Mouse (Mus musculus) spleen, adult 2 months (tissue): ENCODE results near the gene Rufy4. TPM values are rescaled to one million over a fixed set of nuclear protein-coding genes. Genes with fewer than 3 reads are reported as not detected.
"Not testable (repeated sequence)": the region's sequence is repeated elsewhere in the genome, so short reads cannot be mapped to it uniquely, and the experiment has no call there.

ENCODE experiments used
- DNase-seq, 2 experiments: peaks; one replicate each; pipeline versions ENCODE4 v3.0.0 to v3.0.0-alpha.2; 2012 to 2021; ENCODE audit warnings: low spot score in 2 of 2, low read depth in 1 of 2
- H3K27ac ChIP-seq: fragments of 200-500 bp; 2 replicates; pipeline ENCODE4 v1.5.1; 2012; ENCODE audit warnings: low read length, inconsistent platforms; ENCODE audit not compliant: insufficient read depth
- H3K27me3 ChIP-seq: fragments of 200-500 bp; 2 replicates; pipeline ENCODE4 v1.6.1; 2012; ENCODE audit warnings: mild to moderate bottlenecking, moderate library complexity, low read length, inconsistent platforms; ENCODE audit not compliant: control insufficient read depth, insufficient read depth
- H3K36me3 ChIP-seq: fragments of 200-500 bp; 2 replicates; pipeline ENCODE4 v1.6.1; 2012; ENCODE audit warnings: mild to moderate bottlenecking, low read length, inconsistent platforms; ENCODE audit not compliant: control insufficient read depth, insufficient read depth
- H3K4me1 ChIP-seq: fragments of 200-500 bp; 2 replicates; pipeline ENCODE4 v1.6.1; 2011; ENCODE audit warnings: inconsistent platforms; ENCODE audit not compliant: control insufficient read depth, insufficient read depth, insufficient read length
- H3K4me3 ChIP-seq: fragments of 200-500 bp; 2 replicates; pipeline ENCODE4 v1.5.1; 2011; ENCODE audit warnings: mild to moderate bottlenecking, inconsistent platforms; ENCODE audit not compliant: insufficient read depth, insufficient read length; ENCODE audit errors: extremely low read depth
- CTCF ChIP-seq: fragments of 200-500 bp; IDR thresholded peaks from 2 replicates; pipeline ENCODE4 v1.5.1; 2011; ENCODE audit warnings: mild to moderate bottlenecking, inconsistent platforms; ENCODE audit not compliant: insufficient read depth, insufficient read length, insufficient replicate concordance; ENCODE audit errors: extremely low read depth
- POLR2A ChIP-seq: fragments of 200-500 bp; IDR thresholded peaks from 2 replicates; pipeline ENCODE4 v1.6.1; 2011; ENCODE audit warnings: low read depth, low read length, inconsistent platforms
- WGBS: fragments of 180-500 bp; shearing (Covaris S2); methylation state at CpG from one replicate; pipeline ENCODE4 v1.1.7; 2018; 5-methylcytosine and 5-hydroxymethylcytosine counted together
- polyA plus RNA-seq: library from polyadenylated mRNA; depleted of rRNA; stranded (reverse); fragments of >200 nt; gene quantifications from 2 replicates; pipeline ENCODE4 v1.2.3, GENCODE M21; 2012

Rufy4 gene
- polyA plus RNA-seq, 1 experiment = 0.67 TPM

- H3K4me3 ChIP-seq = no peak overlapping the region
- H3K36me3 ChIP-seq = no peaks in the 10 kb centered on the region
- H3K4me1 ChIP-seq = no peaks in the 10 kb centered on the region
- WGBS = 77% methylated on average over 6 of the region's 6 CpGs
- no peak overlapping the region for H3K27ac ChIP-seq
- no peaks in the 10 kb centered on the region for H3K27me3 ChIP-seq
- no peak for DNase-seq
- TF ChIP-seq POLR2A (no peak), CTCF (no peak)
Measured at GRCm38 (mm10) chr1:74149106-74149885, 24.0 kb downstream of the Rufy4 start.

- no peaks in the 10 kb centered on the region for H3K4me1 ChIP-seq
- H3K27ac ChIP-seq = no peak overlapping the region
- no peak for DNase-seq
- H3K4me3 ChIP-seq = no peak overlapping the region
- no peak for TF ChIP-seq CTCF
- TF ChIP-seq POLR2A = no peak
- no peaks in the 10 kb centered on the region for H3K27me3 ChIP-seq
- 83% methylated on average over 3 of the region's 3 CpGs for WGBS
- H3K36me3 ChIP-seq = no peaks in the 10 kb centered on the region
Measured at GRCm38 (mm10) chr1:74150101-74150500, 24.8 kb downstream of the Rufy4 start.

GRCm38 (mm10) chr1:74151091-74151490 is 25.8 kb downstream of the Rufy4 start:
- no peak for DNase-seq
- TF ChIP-seq POLR2A (no peak), CTCF (no peak)
- Histone ChIP-seq H3K4me1 (no peaks in the 10 kb centered on the region), H3K4me3 (no peak overlapping the region), H3K27ac (no peak overlapping the region), H3K36me3 (no peaks in the 10 kb centered on the region), H3K27me3 (no peaks in the 10 kb centered on the region)
- 44% methylated on average over 3 of the region's 3 CpGs for WGBS

GRCm38 (mm10) chr1:74153461-74154184 is 28.3 kb downstream of the Rufy4 start, which contains the start of gene Cxcr2:
Gene Cxcr2 (plus strand): TSS chr1:74153989.
- no peak for TF ChIP-seq POLR2A
- no peak for TF ChIP-seq CTCF
- H3K36me3 ChIP-seq = no peaks in the 10 kb centered on the region
- H3K27ac ChIP-seq = no peak within 1 kb of the TSS
- 49% methylated on average over 8 of the region's 8 CpGs for WGBS
- no peak within 1 kb of the TSS for H3K4me3 ChIP-seq
- H3K27me3 ChIP-seq = no peaks in the 10 kb centered on the region
- H3K4me1 ChIP-seq = no peaks in the 10 kb centered on the region
- DNase-seq = no peak

GRCm38 (mm10) chr1:74155435-74156012 is 30.2 kb downstream of the Rufy4 start:
- no peak for DNase-seq
- 44% methylated on average over 6 of the region's 6 CpGs for WGBS
- H3K36me3 ChIP-seq = no peaks in the 10 kb centered on the region
- H3K27ac ChIP-seq = no peak overlapping the region
- no peaks in the 10 kb centered on the region for H3K4me1 ChIP-seq
- H3K27me3 ChIP-seq = no peaks in the 10 kb centered on the region
- TF ChIP-seq POLR2A = no peak
- no peak for TF ChIP-seq CTCF
- no peak overlapping the region for H3K4me3 ChIP-seq

GRCm38 (mm10) chr1:74156381-74156910 is 31.1 kb downstream of the Rufy4 start:
- WGBS = 58% methylated on average over 14 of the region's 14 CpGs
- no peaks in the 10 kb centered on the region for H3K27me3 ChIP-seq
- no peak for DNase-seq
- no peak overlapping the region for H3K27ac ChIP-seq
- H3K4me3 ChIP-seq = no peak overlapping the region
- no peaks in the 10 kb centered on the region for H3K4me1 ChIP-seq
- TF ChIP-seq CTCF (no peak), POLR2A (no peak)
- H3K36me3 ChIP-seq = no peaks in the 10 kb centered on the region

GRCm38 (mm10) chr1:74159613-74160012 is 34.3 kb downstream of the Rufy4 start:
- H3K4me3 ChIP-seq, H3K27ac ChIP-seq, H3K36me3 ChIP-seq, DNase-seq, H3K27me3 ChIP-seq, H3K4me1 ChIP-seq: not testable (repeated sequence)
- 33% methylated on average over 5 of the region's 5 CpGs for WGBS
